Mouse (Mus musculus): ENCODE results near the gene Batf.
"Not testable (repeated sequence)": the region's sequence is repeated elsewhere in the genome, so short reads cannot be mapped to it uniquely, and the experiment has no call there.

The Batf gene

DNA sequence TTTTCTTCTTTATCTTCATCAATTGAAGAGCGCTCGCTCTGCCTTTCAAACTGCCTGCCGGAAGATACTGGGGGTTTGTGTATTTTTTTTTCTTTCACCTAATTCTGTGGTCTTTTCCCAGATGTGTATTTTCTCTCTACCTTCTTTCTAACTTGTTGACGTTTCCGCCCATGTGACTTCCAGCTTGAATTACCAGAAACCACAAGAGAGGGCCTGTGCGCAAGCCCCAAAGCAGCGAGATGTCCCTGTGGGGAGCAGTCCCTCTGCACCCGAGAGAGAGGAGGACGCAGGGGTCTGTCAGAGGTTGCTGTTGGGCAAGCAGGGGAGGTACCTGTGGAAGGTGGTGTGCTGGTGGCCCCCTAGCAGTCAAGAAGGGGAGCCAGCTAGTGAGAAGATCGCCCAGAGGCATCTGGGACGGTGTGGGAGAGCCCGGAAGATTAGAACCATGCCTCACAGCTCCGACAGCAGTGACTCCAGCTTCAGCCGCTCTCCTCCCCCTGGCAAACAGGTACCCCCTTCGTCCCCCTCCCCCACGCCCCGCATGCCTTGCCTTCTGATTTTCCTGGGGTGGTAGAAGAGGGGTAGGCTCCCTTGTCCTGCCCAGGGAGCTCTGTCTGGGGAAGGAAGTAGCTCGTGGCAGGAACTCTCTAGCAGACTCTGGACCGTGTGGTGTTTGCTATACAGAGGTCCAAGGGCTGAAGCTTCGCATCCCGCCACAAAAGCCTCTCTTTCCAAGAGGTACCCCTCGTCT is at the start of gene Batf:
TSS of gene Batf (plus strand) at position 204 of the 751 bp plus-strand sequence.
- peak; percentile 71 for DNase-seq

GRCm38 (mm10) chr12:85637932-85638331 is 48.5 kb upstream of the Batf start:
- DNase-seq, result peak; percentile 37

GRCm38 (mm10) chr12:85638541-85639325 is 47.7 kb upstream of the Batf start:
- peak; percentile 70 for DNase-seq

- DNase-seq, result peak; percentile 32
Measured at GRCm38 (mm10) chr12:85639326-85640008, 47.0 kb upstream of the Batf start.

- DNase-seq, result no peak
Measured at GRCm38 (mm10) chr12:85640852-85641563, 45.5 kb upstream of the Batf start.

DNA sequence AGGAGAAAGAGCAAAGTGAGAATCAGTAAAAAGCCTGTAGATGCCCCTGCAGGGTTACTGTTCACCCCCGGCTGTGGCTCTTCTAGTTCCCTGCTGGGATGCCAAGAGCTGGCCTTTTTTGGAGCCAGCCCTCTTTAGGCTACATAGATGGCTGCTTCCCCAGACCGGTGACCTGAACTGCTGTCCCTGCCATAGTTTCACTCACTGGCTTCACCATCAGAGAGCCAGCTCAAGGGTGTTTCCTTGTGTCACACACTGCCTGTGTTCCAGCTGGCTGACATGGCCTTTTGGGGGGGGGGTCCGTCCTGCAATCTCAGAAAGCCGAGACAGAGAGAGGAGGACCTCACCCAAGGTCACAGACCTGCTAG is 44.9 kb upstream of the Batf start:
- DNase-seq, result no peak

- no peak for DNase-seq
Measured at GRCm38 (mm10) chr12:85643735-85644134, 42.7 kb upstream of the Batf start.

- DNase-seq, result peak; percentile 81
Measured at GRCm38 (mm10) chr12:85645664-85646063, 40.8 kb upstream of the Batf start.

GRCm38 (mm10) chr12:85647346-85647745 is 39.1 kb upstream of the Batf start:
- peak; percentile 74 for DNase-seq

DNA sequence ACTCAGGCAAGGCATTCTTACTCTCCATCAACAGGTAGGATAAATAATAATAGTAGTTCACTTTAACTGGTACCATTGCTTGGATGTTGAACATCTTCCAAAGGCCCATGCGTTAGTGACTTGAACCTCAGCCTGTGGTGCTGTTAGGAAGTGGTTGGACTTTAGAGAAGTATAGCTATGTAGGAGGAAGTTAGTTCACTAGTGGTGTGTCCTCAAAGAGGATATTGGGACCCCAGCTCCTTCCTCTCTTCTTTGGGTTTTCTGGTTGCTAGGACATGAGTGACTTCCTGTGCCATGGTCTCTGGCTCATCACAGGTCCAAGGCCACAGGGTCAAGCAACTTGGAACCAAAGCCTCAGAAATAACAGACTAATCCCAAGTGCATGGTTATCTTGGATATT is 38.5 kb upstream of the Batf start:
- DNase-seq, result no peak

- no peak for DNase-seq
Measured at GRCm38 (mm10) chr12:85659319-85659718, 27.1 kb upstream of the Batf start.

DNA sequence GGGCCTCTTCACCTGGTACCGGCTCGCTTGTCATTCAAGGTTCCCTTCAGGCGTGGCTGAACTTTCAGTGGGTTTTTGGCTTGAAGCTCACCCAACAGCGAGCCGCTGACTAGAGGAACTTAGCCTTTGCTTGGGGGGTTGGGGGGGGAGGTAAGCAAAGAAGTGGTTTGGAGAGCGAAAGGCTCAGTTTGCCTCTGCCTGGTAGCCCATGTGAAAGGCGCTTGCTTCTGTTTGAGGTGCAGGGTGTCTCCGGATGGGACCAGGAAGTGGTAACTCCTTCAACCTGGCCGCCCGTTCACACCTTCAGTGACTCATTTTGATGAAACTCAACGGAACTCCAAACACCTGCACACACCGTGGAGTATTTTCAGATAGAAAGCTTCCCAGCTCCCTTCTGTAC is 25.6 kb upstream of the Batf start:
- DNase-seq, result peak; percentile 61

GRCm38 (mm10) chr12:85662232-85662631 is 24.2 kb upstream of the Batf start:
- DNase-seq, result not testable (repeated sequence)

- peak; percentile 78 for DNase-seq
Measured at GRCm38 (mm10) chr12:85662896-85663295, 23.6 kb upstream of the Batf start.

- no peak for DNase-seq
Measured at GRCm38 (mm10) chr12:85666112-85666511, 20.4 kb upstream of the Batf start.

- no peak for DNase-seq
Measured at GRCm38 (mm10) chr12:85667071-85667470, 19.4 kb upstream of the Batf start.

DNA sequence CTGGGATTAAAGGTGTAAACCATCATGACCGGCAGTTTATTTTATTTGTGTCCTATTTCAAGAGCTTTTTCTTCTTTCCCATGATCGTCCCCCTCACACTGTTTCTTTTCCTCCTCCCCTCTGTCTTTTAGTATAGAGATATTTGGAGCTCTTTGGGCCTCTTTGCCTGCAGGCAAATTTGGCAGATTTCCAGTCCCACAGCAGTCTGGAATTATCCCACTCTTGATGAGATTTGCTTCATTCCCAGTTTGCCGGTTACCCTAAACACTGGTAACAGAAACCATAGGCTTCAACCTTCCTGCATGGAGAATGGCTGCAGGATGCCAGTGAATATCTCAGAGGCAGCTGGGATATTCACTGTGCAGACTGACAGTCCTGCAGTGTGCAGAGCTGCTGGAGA is 17.8 kb upstream of the Batf start:
- no peak for DNase-seq

- DNase-seq, result no peak
Measured at GRCm38 (mm10) chr12:85670080-85670479, 16.4 kb upstream of the Batf start.

- no peak for DNase-seq
Measured at GRCm38 (mm10) chr12:85673914-85674313, 12.6 kb upstream of the Batf start.

GRCm38 (mm10) chr12:85679117-85679516 is 7.4 kb upstream of the Batf start:
- no peak for DNase-seq

GRCm38 (mm10) chr12:85679808-85680207 is 6.7 kb upstream of the Batf start:
- no peak for DNase-seq

- no peak for DNase-seq
Measured at GRCm38 (mm10) chr12:85682328-85682727, 4.1 kb upstream of the Batf start.

Measured in thymus, postnatal 14 days (tissue).